Mouse (Mus musculus) granulocyte monocyte progenitor cell, adult 5-6 weeks (primary cell): Measurements from ENCODE around the gene Klhl3. TPM values are rescaled to one million over a fixed set of nuclear protein-coding genes. Genes with fewer than 3 reads are reported as not detected.

Source experiments
- ATAC-seq: replicated peaks from 2 replicates; pipeline ENCODE4 v1.8.0; 2016; ENCODE audit warnings: mild to moderate bottlenecking, moderate TSS enrichment, inconsistent platforms; ENCODE audit not compliant: poor library complexity, severe bottlenecking
- total RNA-seq, 2 experiments: library from RNA; stranded (forward) in 1 of 2; stranded (reverse) in 1 of 2; fragments of 200-712, 200-1000 nt in 1 of 2; fragments of >200 nt in 1 of 2; fragmentation: Nextera tagmentation in 1 of 2; gene quantifications; 2 replicates each; pipeline ENCODE4 v1.2.3; 2014 to 2017

Gene Klhl3
- total RNA-seq, 2 experiments from 2014 or later, result 4.9 to 7.8 TPM

- no peak for ATAC-seq
These were observed 130.1 kb downstream of the Klhl3 start for GRCm38 (mm10) chr13:57983330-57983729.

- no peak for ATAC-seq
These were observed 130.5 kb downstream of the Klhl3 start for GRCm38 (mm10) chr13:57982904-57983303.

GRCm38 (mm10) chr13:57980679-57981078 is 132.7 kb downstream of the Klhl3 start:
- no peak for ATAC-seq

GRCm38 (mm10) chr13:57980071-57980470 is 133.3 kb downstream of the Klhl3 start:
- no peak for ATAC-seq

GRCm38 (mm10) chr13:57978931-57979330 is 134.5 kb downstream of the Klhl3 start:
- no peak for ATAC-seq

- ATAC-seq, result no peak
These were observed 135.7 kb downstream of the Klhl3 start for GRCm38 (mm10) chr13:57977721-57978120.

GRCm38 (mm10) chr13:57965658-57966057 is 147.7 kb downstream of the Klhl3 start:
- ATAC-seq, result no peak

GRCm38 (mm10) chr13:57960254-57960653 is 153.1 kb downstream of the Klhl3 start:
- no peak for ATAC-seq

- no peak for ATAC-seq
These were observed 153.6 kb downstream of the Klhl3 start for GRCm38 (mm10) chr13:57959806-57960205.

Other genes starting within 250 kb of the Klhl3 start
- gene Spock1, start 205.3 kb downstream of the Klhl3 start, total RNA-seq (2014; fragmentation: Nextera tagmentation), result not detected in 2 replicates
- gene Spock1, start 205.3 kb downstream of the Klhl3 start, total RNA-seq (2017), result not detected in 2 replicates
- gene Hnrnpa0, start 15.0 kb upstream of the Klhl3 start, total RNA-seq (2014; fragmentation: Nextera tagmentation), result 112 and 130 TPM in 2 replicates
- 77.9 and 83.8 TPM in 2 replicates for gene Hnrnpa0, start 15.0 kb upstream of the Klhl3 start, total RNA-seq (2017)
- gene Idnk, start 44.1 kb upstream of the Klhl3 start, total RNA-seq (2014; fragmentation: Nextera tagmentation), result 44.7 and 45.9 TPM in 2 replicates
- gene Idnk, start 44.1 kb upstream of the Klhl3 start, total RNA-seq (2017), result 41.6 and 44.6 TPM in 2 replicates
- 49.9 and 50.9 TPM in 2 replicates for gene Ubqln1, start 102.1 kb upstream of the Klhl3 start, total RNA-seq (2014; fragmentation: Nextera tagmentation)
- gene Ubqln1, start 102.1 kb upstream of the Klhl3 start, total RNA-seq (2017), result 55.5 and 61.7 TPM in 2 replicates
- gene Gkap1, start 162.1 kb upstream of the Klhl3 start, total RNA-seq (2014; fragmentation: Nextera tagmentation), result 7.6 and 10.8 TPM in 2 replicates
- 16.4 and 17.8 TPM in 2 replicates for gene Gkap1, start 162.1 kb upstream of the Klhl3 start, total RNA-seq (2017)
- gene Kif27, start 245.5 kb upstream of the Klhl3 start, total RNA-seq (2014; fragmentation: Nextera tagmentation), result not detected in 2 replicates
- not detected in 2 replicates for gene Kif27, start 245.5 kb upstream of the Klhl3 start, total RNA-seq (2017)